Mouse (Mus musculus) limb, embryonic 10.5 days (tissue): Measurements from ENCODE around the gene Lsm14a. TPM values are rescaled to one million over a fixed set of nuclear protein-coding genes. Genes with fewer than 3 reads are reported as not detected.

Experiments
- DNase-seq: peaks from one replicate; pipeline ENCODE4 v3.0.0-alpha.2; 2017; ENCODE audit warnings: low spot score
- H3K27ac ChIP-seq: fragments of 300-500 bp; sonication (generic); 2 replicates; pipeline ENCODE4 v1.5.1; 2016; ENCODE audit warnings: mild to moderate bottlenecking
- H3K27me3 ChIP-seq: fragments of 300-500 bp; sonication (generic); 2 replicates; pipeline ENCODE4 v1.6.1; 2016; ENCODE audit warnings: low read depth, mild to moderate bottlenecking; ENCODE audit not compliant: poor library complexity, severe bottlenecking
- H3K36me3 ChIP-seq: fragments of 300-500 bp; sonication (generic); 2 replicates; pipeline ENCODE4 v1.6.1; 2016; ENCODE audit warnings: mild to moderate bottlenecking, moderate library complexity
- H3K4me1 ChIP-seq: fragments of 300-500 bp; sonication (generic); 2 replicates; pipeline ENCODE4 v1.6.1; 2016
- H3K4me3 ChIP-seq: fragments of 300-500 bp; sonication (generic); 2 replicates; pipeline ENCODE4 v1.5.1; 2016; ENCODE audit warnings: mild to moderate bottlenecking, moderate library complexity
- H3K9me3 ChIP-seq: fragments of 300-500 bp; sonication (generic); replicated peaks from 2 replicates; pipeline ENCODE4 v1.6.1; 2016; ENCODE audit warnings: mild to moderate bottlenecking
- WGBS: fragments of 180-500 bp; shearing (Covaris S2); methylation state at CpG from one replicate; pipeline ENCODE4 v1.1.7; 2016; 5-methylcytosine and 5-hydroxymethylcytosine counted together
- polyA plus RNA-seq: library from polyadenylated mRNA; unstranded; fragments of >200 nt; fragmentation: Nextera tagmentation; extraction: Ambion mirVana; gene quantifications from 2 replicates; pipeline ENCODE4 v1.2.1, GENCODE M21; 2016

Lsm14a gene
- polyA plus RNA-seq, result 91.6 and 96.3 TPM in 2 replicates

GRCm38 (mm10) chr7:34393215-34393614, at the start of gene Lsm14a:
TSS of gene Lsm14a (minus strand) at chr7:34393315.
- H3K4me1 ChIP-seq, result peaks cover 14% of the 10 kb centered on the region
- no peak within 1 kb of the TSS for H3K4me3 ChIP-seq
- H3K36me3 ChIP-seq, result no peaks in the 10 kb centered on the region
- H3K9me3 ChIP-seq, result no peaks in the 10 kb centered on the region
- H3K27ac ChIP-seq, result no peak within 1 kb of the TSS
- no peaks in the 10 kb centered on the region for H3K27me3 ChIP-seq
- DNase-seq, result no peak

GRCm38 (mm10) chr7:34438903-34439302, 45.8 kb upstream of the Lsm14a start:
- no peak overlapping the region for H3K27ac ChIP-seq
- WGBS, result 51% methylated on average over 6 of the region's 6 CpGs
- no peaks in the 10 kb centered on the region for H3K9me3 ChIP-seq
- H3K4me3 ChIP-seq, result no peak overlapping the region
- no peaks in the 10 kb centered on the region for H3K27me3 ChIP-seq
- DNase-seq, result no peak
- no peaks in the 10 kb centered on the region for H3K4me1 ChIP-seq
- no peaks in the 10 kb centered on the region for H3K36me3 ChIP-seq

DNA sequence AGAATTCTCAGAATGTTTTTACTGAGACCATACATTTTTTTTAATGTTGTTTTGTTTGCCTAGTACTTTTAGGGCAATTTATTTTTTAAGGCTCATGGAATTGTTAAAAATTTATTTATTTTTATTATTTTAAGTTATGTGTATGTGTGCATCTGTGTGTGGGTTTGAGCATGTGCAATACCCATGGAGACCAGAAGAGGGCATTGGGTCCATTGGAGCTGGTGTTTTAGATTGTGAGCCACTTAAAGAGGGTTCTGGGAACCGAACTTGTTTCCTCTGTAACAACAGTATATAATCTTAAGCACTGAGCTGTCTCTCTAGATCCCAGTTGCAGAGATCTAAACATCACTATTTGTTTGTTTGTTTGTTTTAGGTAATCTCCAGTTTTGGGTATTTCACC, 40.5 kb upstream of the Lsm14a start:
- Histone ChIP-seq H3K36me3 (no peaks in the 10 kb centered on the region), H3K4me3 (no peak overlapping the region), H3K9me3 (no peaks in the 10 kb centered on the region), H3K4me1 (no peaks in the 10 kb centered on the region), H3K27ac (no peak overlapping the region), H3K27me3 (no peaks in the 10 kb centered on the region)
- WGBS, result 85% methylated on average over 1 of the region's 1 CpGs
- no peak for DNase-seq

DNA sequence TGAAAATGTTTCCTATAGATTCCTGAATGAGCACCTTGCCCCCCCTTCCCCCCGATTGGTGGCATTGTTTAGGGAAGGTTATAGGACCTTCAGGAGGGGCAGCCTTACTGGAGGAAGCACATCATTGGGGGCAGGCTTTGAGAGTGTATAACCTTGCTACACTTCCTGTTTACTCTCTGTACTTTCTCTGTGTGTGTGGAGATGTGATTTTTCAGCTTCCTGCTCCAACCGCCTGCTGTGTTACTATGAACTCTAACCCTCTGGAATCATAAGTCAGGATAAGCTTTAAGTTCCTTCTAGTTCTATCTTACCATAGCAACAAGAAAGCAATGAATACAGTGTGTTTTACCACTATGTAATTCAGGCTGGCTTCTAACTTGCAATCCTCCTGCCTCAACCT, 28.1 kb upstream of the Lsm14a start:
- Histone ChIP-seq H3K4me3 (no peak overlapping the region), H3K36me3 (no peaks in the 10 kb centered on the region), H3K9me3 (no peaks in the 10 kb centered on the region), H3K27me3 (no peaks in the 10 kb centered on the region), H3K27ac (no peak overlapping the region), H3K4me1 (no peaks in the 10 kb centered on the region)
- no peak for DNase-seq
- WGBS, result 89% methylated on average over 2 of the region's 2 CpGs

- H3K27ac ChIP-seq, result no peak overlapping the region
- H3K4me1 ChIP-seq, result no peaks in the 10 kb centered on the region
- no peaks in the 10 kb centered on the region for H3K9me3 ChIP-seq
- no peak overlapping the region for H3K4me3 ChIP-seq
- DNase-seq, result peak; percentile 76
- no peaks in the 10 kb centered on the region for H3K27me3 ChIP-seq
- WGBS, result 12% methylated on average over 8 of the region's 8 CpGs
- no peaks in the 10 kb centered on the region for H3K36me3 ChIP-seq
These were observed 14.4 kb upstream of the Lsm14a start for GRCm38 (mm10) chr7:34407492-34407891.

DNA sequence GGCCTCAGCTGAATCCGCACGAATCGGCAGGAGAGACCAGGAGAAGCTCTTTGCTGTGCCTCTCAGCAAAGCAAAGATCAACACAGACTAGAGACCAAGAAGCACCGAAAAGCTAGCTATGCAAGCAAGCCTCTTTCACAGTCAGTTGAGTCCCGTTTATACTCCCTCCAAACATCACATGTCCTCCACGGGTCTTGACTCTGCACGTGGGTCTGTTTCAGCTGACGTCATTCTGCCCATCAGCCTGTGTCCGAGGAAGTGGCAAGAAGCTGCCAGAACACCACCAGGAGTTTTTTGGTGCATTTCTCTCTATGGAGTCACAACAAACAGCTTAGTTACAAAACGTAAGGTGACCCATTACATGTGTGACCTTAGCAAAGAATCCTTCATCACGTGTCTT, 10.8 kb upstream of the Lsm14a start:
- Histone ChIP-seq H3K27ac (no peak overlapping the region), H3K36me3 (no peaks in the 10 kb centered on the region), H3K9me3 (no peaks in the 10 kb centered on the region), H3K4me1 (no peaks in the 10 kb centered on the region), H3K27me3 (no peaks in the 10 kb centered on the region), H3K4me3 (no peak overlapping the region)
- 84% methylated on average over 11 of the region's 11 CpGs for WGBS
- no peak for DNase-seq

GRCm38 (mm10) chr7:34400070-34400469, 7.0 kb upstream of the Lsm14a start:
- no peak overlapping the region for H3K4me3 ChIP-seq
- H3K27me3 ChIP-seq, result no peaks in the 10 kb centered on the region
- 35% methylated on average over 2 of the region's 4 CpGs for WGBS
- no peaks in the 10 kb centered on the region for H3K36me3 ChIP-seq
- DNase-seq, result no peak
- H3K4me1 ChIP-seq, result peaks cover 4% of the 10 kb centered on the region; the same call in 1 of the 2 replicates
- H3K9me3 ChIP-seq, result no peaks in the 10 kb centered on the region
- H3K27ac ChIP-seq, result no peak overlapping the region

DNA sequence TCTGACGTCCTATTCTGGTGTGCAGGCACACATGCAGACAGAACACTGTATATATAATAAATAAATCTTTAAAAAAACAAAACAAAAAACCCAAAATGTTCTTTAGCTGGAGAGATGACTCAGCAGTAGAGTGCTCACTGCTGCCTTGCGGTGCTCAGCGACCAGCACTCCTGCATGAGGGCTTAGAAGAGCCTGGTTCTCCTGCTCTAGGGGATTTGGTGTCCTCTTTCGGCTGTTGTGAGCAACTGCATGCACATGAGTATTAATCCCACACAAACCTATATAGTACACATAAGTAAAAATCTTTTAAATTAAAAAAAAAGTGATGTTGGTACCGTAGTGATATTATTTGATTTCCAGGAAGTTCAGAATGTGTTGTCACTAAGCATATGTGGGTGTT, 5.7 kb upstream of the Lsm14a start:
- no peak for DNase-seq
- Histone ChIP-seq H3K4me1 (peaks cover 4% of the 10 kb centered on the region; the same call in 1 of the 2 replicates), H3K27me3 (no peaks in the 10 kb centered on the region), H3K27ac (no peak overlapping the region), H3K36me3 (no peaks in the 10 kb centered on the region), H3K4me3 (no peak overlapping the region), H3K9me3 (no peaks in the 10 kb centered on the region)
- WGBS, result 78% methylated on average over 5 of the region's 5 CpGs

DNA sequence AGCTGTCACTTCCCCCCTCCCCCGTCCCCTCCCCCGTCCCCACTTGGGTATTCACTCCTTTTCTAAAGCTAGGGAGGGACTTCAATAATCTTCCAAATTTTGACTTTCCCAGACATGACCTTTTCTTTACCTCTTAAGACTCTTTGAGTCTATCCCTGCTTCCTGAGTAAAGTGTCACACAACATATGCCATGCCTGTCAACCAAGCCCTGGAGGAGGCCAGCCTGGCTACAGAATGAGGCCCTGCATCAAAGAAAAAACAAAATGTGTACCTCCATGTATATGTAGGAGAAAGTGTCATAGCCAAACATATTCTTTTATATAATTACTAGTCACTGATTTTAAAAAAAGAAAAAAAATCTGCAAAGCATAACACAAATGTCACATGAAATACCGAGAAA, 3.7 kb upstream of the Lsm14a start:
- no peak overlapping the region for H3K27ac ChIP-seq
- no peaks in the 10 kb centered on the region for H3K27me3 ChIP-seq
- 81% methylated on average over 3 of the region's 3 CpGs for WGBS
- H3K36me3 ChIP-seq, result no peaks in the 10 kb centered on the region
- peaks cover 4% of the 10 kb centered on the region; the same call in 1 of the 2 replicates for H3K4me1 ChIP-seq
- DNase-seq, result no peak
- H3K9me3 ChIP-seq, result no peaks in the 10 kb centered on the region
- no peak overlapping the region for H3K4me3 ChIP-seq

DNA sequence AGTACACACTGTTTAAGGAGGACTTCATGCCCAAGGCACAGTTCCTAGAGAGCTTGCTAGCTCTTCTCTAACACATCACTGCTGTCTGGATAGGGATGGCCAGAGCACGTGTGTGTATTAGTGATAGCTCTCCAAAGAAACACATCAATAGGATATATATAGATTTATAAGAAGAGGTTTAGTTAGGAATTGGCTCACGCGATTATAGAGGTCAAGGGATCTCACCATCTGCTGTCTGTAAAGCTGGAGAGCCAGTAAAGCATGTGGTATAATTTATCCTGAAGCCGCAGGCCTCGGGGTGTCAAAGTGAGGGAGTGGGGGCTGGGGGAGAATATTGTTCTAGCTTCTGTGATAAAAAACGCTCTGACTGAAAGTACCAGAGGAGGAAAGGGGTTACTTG, 2.6 kb upstream of the Lsm14a start:
- DNase-seq, result no peak
- H3K27ac ChIP-seq, result no peak overlapping the region
- H3K9me3 ChIP-seq, result no peaks in the 10 kb centered on the region
- peaks cover 7% of the 10 kb centered on the region for H3K4me1 ChIP-seq
- no peaks in the 10 kb centered on the region for H3K27me3 ChIP-seq
- 72% methylated on average over 6 of the region's 6 CpGs for WGBS
- H3K4me3 ChIP-seq, result no peak overlapping the region
- no peaks in the 10 kb centered on the region for H3K36me3 ChIP-seq

GRCm38 (mm10) chr7:34394636-34395035, 1.5 kb upstream of the Lsm14a start:
- 77% methylated on average over 5 of the region's 5 CpGs for WGBS
- Histone ChIP-seq H3K27ac (no peak overlapping the region), H3K4me3 (no peak overlapping the region), H3K27me3 (no peaks in the 10 kb centered on the region), H3K4me1 (peaks cover 14% of the 10 kb centered on the region), H3K9me3 (no peaks in the 10 kb centered on the region), H3K36me3 (no peaks in the 10 kb centered on the region)
- DNase-seq, result no peak

GRCm38 (mm10) chr7:34394091-34394490, 976 bp upstream of the Lsm14a start:
- WGBS, result 78% methylated on average over 2 of the region's 2 CpGs
- Histone ChIP-seq H3K4me1 (peaks cover 14% of the 10 kb centered on the region), H3K36me3 (no peaks in the 10 kb centered on the region), H3K27me3 (no peaks in the 10 kb centered on the region), H3K4me3 (no peak overlapping the region), H3K9me3 (no peaks in the 10 kb centered on the region), H3K27ac (no peak overlapping the region)
- no peak for DNase-seq

DNA sequence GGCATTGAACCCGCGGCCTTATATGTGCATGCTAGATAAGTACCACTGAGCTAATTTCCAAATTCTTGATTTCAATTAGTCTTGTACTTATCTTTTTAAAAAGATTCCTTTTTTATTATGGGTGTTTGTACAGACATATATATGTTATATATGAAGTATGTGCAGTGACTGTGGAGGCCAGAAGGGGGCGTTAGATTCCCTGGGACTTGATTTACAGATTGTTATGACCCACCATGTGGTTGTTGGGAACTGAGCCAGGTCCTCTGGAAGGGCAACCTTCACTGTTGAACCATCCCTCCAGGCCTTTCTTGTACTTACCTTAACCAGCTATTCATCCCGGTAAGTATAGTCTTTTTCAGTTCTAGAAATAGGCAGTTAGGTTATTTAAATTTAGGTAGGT, 780 bp downstream of the Lsm14a start:
- WGBS, result 68% methylated on average over 4 of the region's 4 CpGs
- DNase-seq, result no peak

GRCm38 (mm10) chr7:34391711-34392110, 1.4 kb downstream of the Lsm14a start:
- WGBS, result 77% methylated on average over 4 of the region's 4 CpGs
- no peak for DNase-seq
- H3K27ac ChIP-seq, result no peak overlapping the region
- no peaks in the 10 kb centered on the region for H3K27me3 ChIP-seq
- H3K4me3 ChIP-seq, result no peak overlapping the region
- H3K36me3 ChIP-seq, result peaks cover 3% of the 10 kb centered on the region; the same call in 1 of the 2 replicates
- H3K9me3 ChIP-seq, result no peaks in the 10 kb centered on the region
- peaks cover 29% of the 10 kb centered on the region for H3K4me1 ChIP-seq

More for the DNA sequence above, 780 bp downstream of the Lsm14a start:
- H3K36me3 ChIP-seq, result peaks cover 1% of the 10 kb centered on the region; the same call in 1 of the 2 replicates
- no peak overlapping the region for H3K27ac ChIP-seq
- no peak overlapping the region for H3K4me3 ChIP-seq
- no peaks in the 10 kb centered on the region for H3K27me3 ChIP-seq
- H3K9me3 ChIP-seq, result no peaks in the 10 kb centered on the region
- peaks cover 22% of the 10 kb centered on the region for H3K4me1 ChIP-seq
